8 mouse cellular contexts compared by ENCODE assay signal in genomic region chr7:98537210-98537966, GRCm38 (mm10). TPM values are rescaled to one million over a fixed set of nuclear protein-coding genes. Genes with fewer than 3 reads are reported as not detected.
DNase-seq lines count a peak whose midpoint lies in the region; ATAC-seq and TF ChIP-seq lines count a peak whose summit lies in the region.

No protein-coding gene starts in this region.

- H3K27me3 ChIP-seq in heart, adult 2 months (ENCODE audit: control insufficient read depth, insufficient read depth, low read length), result no peaks in the 10 kb centered on the region
- no peaks in the 10 kb centered on the region for H3K27me3 ChIP-seq in embryonic facial prominence, embryonic 11.5 days (ENCODE audit: control insufficient read depth, insufficient read depth, low read length)
- H3K27me3 ChIP-seq in hindbrain, embryonic 14.5 days (ENCODE audit: control insufficient read depth, insufficient read depth, low read length), result no peaks in the 10 kb centered on the region

- ATAC-seq in embryonic facial prominence, embryonic 11.5 days (replicated peaks; ENCODE audit: insufficient number of reproducible peaks, low FRiP score, low TSS enrichment, low read depth), result 0 out of 2 replicates have a peak, but pooled peaks have one; percentile 30
- peak; percentile 39; the same call in 1 of the 2 replicates for ATAC-seq in hindbrain, embryonic 14.5 days (ENCODE audit: low FRiP score)
- ATAC-seq in inflammation-experienced regulatory T-cells, adult 6 months, result no peak

- no peak overlapping the region; the same call in 1 of the 2 replicates for H3K4me2 ChIP-seq in embryonic facial prominence, embryonic 11.5 days (ENCODE audit: low read depth, low read length)
- no peak overlapping the region for H3K4me2 ChIP-seq in hindbrain, embryonic 14.5 days (replicated peaks)

- peak overlapping the region; percentile 33 for H3K27ac ChIP-seq in heart, adult 2 months
- H3K27ac ChIP-seq in embryonic facial prominence, embryonic 11.5 days (replicated peaks; ENCODE audit: low read depth, low read length), result no peak overlapping the region; the same call in 1 of the 2 replicates
- peak overlapping the region; percentile 43 for H3K27ac ChIP-seq in hindbrain, embryonic 14.5 days

- TF ChIP-seq EP300 in heart, adult 2 months (IDR thresholded peaks at IDR 0.05; ENCODE audit: insufficient read depth, low read depth, low read length), result 0 out of 2 replicates have a peak, but pooled peaks have one; percentile 8

- 59% methylated on average over 10 of the region's 10 CpGs for WGBS in heart, adult 2 months
- WGBS in embryonic facial prominence, embryonic 11.5 days, result 29% methylated on average over 10 of the region's 10 CpGs
- WGBS in hindbrain, embryonic 14.5 days, result 34% methylated on average over 10 of the region's 10 CpGs

- TF ChIP-seq POLR2A in heart, adult 2 months (IDR thresholded peaks at IDR 0.05; ENCODE audit: insufficient read depth, low read depth, low read length), result no peak

- peak in 1 of 2 experiments; percentile 36 for DNase-seq in heart, adult 2 months
- DNase-seq in heart, postnatal 10 days, result no peak
- peak; percentile 59 for DNase-seq in embryonic facial prominence, embryonic 11.5 days (ENCODE audit: low spot score)
- no peak for DNase-seq in hindbrain, embryonic 14.5 days (ENCODE audit: low spot score)
- peak; percentile 55 for DNase-seq in neural tube, embryonic 10.5 days (ENCODE audit: extremely low spot score, low spot score)
- no peak for DNase-seq in thymus, postnatal 14 days
- DNase-seq in cerebellum, postnatal 4 days (ENCODE audit: low spot score in 2 of 2), result no peak

- no peaks in the 10 kb centered on the region for H3K9me3 ChIP-seq in embryonic facial prominence, embryonic 11.5 days (replicated peaks; ENCODE audit: control insufficient read depth, low read length)
- no peaks in the 10 kb centered on the region for H3K9me3 ChIP-seq in hindbrain, embryonic 14.5 days (ENCODE audit: control insufficient read depth, low read length)

- no peak overlapping the region for H3K4me3 ChIP-seq in heart, adult 2 months
- no peak overlapping the region for H3K4me3 ChIP-seq in embryonic facial prominence, embryonic 11.5 days (ENCODE audit: low read depth, low read length)
- H3K4me3 ChIP-seq in hindbrain, embryonic 14.5 days (replicated peaks; ENCODE audit: low read length), result no peak overlapping the region

- no peaks in the 10 kb centered on the region for H3K79me2 ChIP-seq in heart, adult 2 months (replicated peaks; ENCODE audit: control insufficient read depth, insufficient read depth, low read length)

- peaks cover 11% of the 10 kb centered on the region for H3K4me1 ChIP-seq in heart, adult 2 months (ENCODE audit: control insufficient read depth, insufficient read depth, low read length)
- H3K4me1 ChIP-seq in embryonic facial prominence, embryonic 11.5 days (ENCODE audit: control insufficient read depth, insufficient read depth, low read length), result no peaks in the 10 kb centered on the region; the same call in 1 of the 2 replicates
- peaks cover 12% of the 10 kb centered on the region for H3K4me1 ChIP-seq in hindbrain, embryonic 14.5 days (replicated peaks; ENCODE audit: control insufficient read depth, insufficient read depth, low read length)

- no peak overlapping the region for H3K9ac ChIP-seq in heart, adult 2 months (ENCODE audit: low read depth, low read length)
- H3K9ac ChIP-seq in embryonic facial prominence, embryonic 11.5 days (replicated peaks; ENCODE audit: low read length), result no peak overlapping the region
- no peak overlapping the region for H3K9ac ChIP-seq in hindbrain, embryonic 14.5 days

- H3K36me3 ChIP-seq in heart, adult 2 months (ENCODE audit: control insufficient read depth, insufficient read depth, low read length), result no peaks in the 10 kb centered on the region
- no peaks in the 10 kb centered on the region for H3K36me3 ChIP-seq in embryonic facial prominence, embryonic 11.5 days (replicated peaks; ENCODE audit: control insufficient read depth, insufficient read depth, low read depth, low read length)
- H3K36me3 ChIP-seq in hindbrain, embryonic 14.5 days (replicated peaks; ENCODE audit: control insufficient read depth, insufficient read depth), result no peaks in the 10 kb centered on the region

- intact Hi-C loops in heart, adult 2 months (cut with DNase I), result no loop called here
- intact Hi-C loops in heart, postnatal 10 days (cut with DNase I), result no loop called here

- TF ChIP-seq CTCF in heart, adult 2 months (IDR thresholded peaks at IDR 0.05), result no peak

RNA-seq across cellular contexts. Expression of gene Lrrc32, which starts 48.3 kb away (rescaled TPM):
- 10 to 100 TPM; 13.6 to 13.7 TPM for total RNA-seq in heart, adult 2 months (2021)
- polyA plus RNA-seq in heart, adult 2 months (2012; rRNA removed), result 14.5 and 21.9 TPM in 2 replicates
- 10 to 100 TPM; 17.9 to 18.7 TPM for total RNA-seq in heart, postnatal 10 days (2021)
- polyA plus RNA-seq in embryonic facial prominence, embryonic 11.5 days (2014; fragmentation: Nextera tagmentation; extraction: Ambion mirVana), result 2.6 and 3.0 TPM in 2 replicates
- polyA plus RNA-seq in hindbrain, embryonic 14.5 days (2014; fragmentation: Nextera tagmentation; extraction: Ambion mirVana), result 5.1 and 7.2 TPM in 2 replicates
- polyA plus RNA-seq in inflammation-experienced regulatory T-cells, adult 6 months (2017; shearing (Covaris generic)), result 10 to 100 TPM; 13.6 to 50.0 (median 44.7) TPM

Comparison
In these comparisons a context has a peak if more than half of its experiments do, and no peak if none do; other contexts are left out.
1. DNase-seq: peak in embryonic facial prominence, embryonic 11.5 days (single experiment) and neural tube, embryonic 10.5 days (single experiment); none in heart, postnatal 10 days (0 of 2), hindbrain, embryonic 14.5 days (single experiment), thymus, postnatal 14 days (single experiment) and cerebellum, postnatal 4 days (0 of 2).